Mouse (Mus musculus) frontal cortex, postnatal 36 days (tissue): ENCODE measurements at regions not wholly inside any gene's neighbourhood (a gene's known extent, or its start where the extent isn't known, plus 50 kb on each side); places are given as distances from the start of the nearest gene placed in this dataset.

ENCODE experiments used
- DNase-seq, 2 experiments: peaks; one replicate each; pipeline ENCODE4 v3.0.0; 2022; ENCODE audit warnings: low spot score in 2 of 2

DNA sequence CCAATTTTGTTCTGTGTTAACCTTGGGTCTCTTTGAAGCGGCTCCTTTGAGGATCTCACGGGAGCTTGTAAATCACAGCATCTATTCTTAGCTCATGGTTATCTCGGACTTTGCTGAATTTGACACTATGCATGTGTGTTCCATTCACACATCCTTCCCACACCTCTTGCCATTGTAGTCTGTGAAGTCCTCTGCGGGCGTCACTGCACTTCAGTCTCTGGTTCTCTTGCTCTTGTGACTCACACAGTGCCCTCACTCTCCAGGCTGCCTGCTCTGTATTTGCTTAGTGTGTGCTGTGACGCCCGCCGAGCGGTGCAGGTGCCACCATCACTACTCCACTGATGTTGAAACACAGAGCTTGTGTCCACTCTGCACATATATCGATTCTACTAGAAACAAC, 1271.2 kb downstream of the Synb start:
- no peak for DNase-seq

- peak in 1 of 2 experiments; percentile 34 for DNase-seq
Measured at GRCm38 (mm10) chr14:68021240-68021639, 1272.9 kb downstream of the Synb start.

GRCm38 (mm10) chr14:68020769-68021168, 1273.3 kb downstream of the Synb start:
- no peak for DNase-seq

DNA sequence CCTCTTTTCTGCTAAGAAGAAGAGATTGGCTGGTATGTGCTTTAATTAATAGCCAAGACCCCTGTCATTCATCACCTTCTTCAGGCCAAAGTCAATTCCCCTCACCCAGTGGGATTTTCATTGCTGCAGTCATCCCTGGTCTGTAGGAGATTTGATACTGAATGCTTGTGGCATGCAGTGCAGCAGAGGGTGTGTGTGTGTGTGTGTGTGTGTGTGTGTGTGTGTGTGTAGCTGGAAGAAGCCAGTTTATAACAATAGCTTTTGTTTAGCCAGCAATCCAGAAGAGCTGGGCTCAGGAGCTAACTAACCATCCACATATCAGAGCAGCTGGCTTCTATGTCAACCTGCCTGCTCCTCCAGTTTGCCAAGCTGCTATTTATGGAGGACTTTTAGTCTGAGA, 1275.4 kb downstream of the Synb start:
- no peak for DNase-seq

- DNase-seq: no peak
Measured at GRCm38 (mm10) chr14:67996790-67997417, 1297.2 kb downstream of the Synb start.

GRCm38 (mm10) chr14:67993611-67994051, 1300.5 kb downstream of the Synb start:
- peak; percentile 41 to 71 for DNase-seq

DNA sequence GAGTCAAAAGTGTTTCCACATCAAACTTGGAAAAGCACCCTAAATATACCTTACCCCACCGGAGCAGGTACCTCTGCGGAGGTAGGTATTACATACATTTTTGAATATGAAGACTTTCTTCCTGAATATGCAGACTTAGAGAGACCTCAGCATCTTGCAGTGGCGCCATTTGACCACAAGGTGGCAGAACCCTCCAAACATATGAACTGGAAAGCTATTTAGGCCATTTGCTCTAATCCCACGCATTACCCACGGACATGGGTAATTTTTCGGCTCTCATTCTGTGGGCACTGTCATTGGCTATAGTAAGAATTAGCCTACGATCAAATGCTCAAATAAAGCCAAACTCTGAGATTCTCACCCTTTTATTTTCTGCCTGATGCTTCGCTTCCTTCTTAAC, 1301.0 kb downstream of the Synb start:
- peak; percentile 77 to 90 for DNase-seq

GRCm38 (mm10) chr14:67992088-67992487, 1302.0 kb downstream of the Synb start:
- no peak for DNase-seq

DNA sequence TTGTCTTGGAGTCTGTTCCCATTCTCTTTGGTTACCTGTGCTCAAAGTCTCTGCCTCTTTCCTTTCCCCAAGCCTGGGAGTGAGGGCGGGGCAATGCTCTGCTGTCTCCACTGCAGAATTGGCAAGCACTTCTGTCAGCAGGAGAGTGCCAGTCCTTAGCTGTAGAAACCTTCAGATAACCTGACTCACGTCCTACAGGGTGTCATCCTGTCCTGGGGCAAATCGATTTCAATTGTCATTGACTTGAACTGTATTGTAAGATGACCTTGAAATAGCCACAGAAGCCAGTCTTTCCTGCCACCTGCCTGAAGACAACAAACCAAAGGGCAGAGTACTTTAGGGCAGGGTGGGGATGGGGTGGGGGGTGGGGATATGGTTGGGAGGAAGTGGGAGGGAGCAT, 1303.8 kb downstream of the Synb start:
- no peak for DNase-seq
